Mouse (Mus musculus): ENCODE data around the gene Fyco1.
"Not testable (repeated sequence)": the region's sequence is repeated elsewhere in the genome, so short reads cannot be mapped to it uniquely, and the experiment has no call there.

- not testable (repeated sequence) for TF ChIP-seq POLR2A (IDR thresholded peaks at IDR 0.05; ENCODE audit: control insufficient read depth, low read depth, low read length); CTCF (IDR thresholded peaks at IDR 0.05; ENCODE audit: control insufficient read depth, insufficient read depth, insufficient replicate concordance, low read depth, low read length)
These were observed 78.4 kb downstream of the Fyco1 start for GRCm38 (mm10) chr9:123773299-123773698.

Measured in testis, adult 2 months (tissue).